9 mouse cellular contexts compared by ENCODE assay signal in genomic region chr8:111881591-111881990, GRCm38 (mm10). TPM values are rescaled to one million over a fixed set of nuclear protein-coding genes. Genes with fewer than 3 reads are reported as not detected.
A peak's percentile ranks its signal among the peaks of the same experiment; 100 is the strongest.
DNase-seq lines count a peak whose midpoint lies in the region; ATAC-seq lines count a peak whose summit lies in the region.
"Had no signal": no experiment of that assay in that cellular context is flagged by ENCODE, and none has a peak within 500 bp of the region (broad histone marks: within the 10 kb centered on the region; RNA-seq: fewer than 3 reads in every experiment).

No protein-coding gene starts in this region.

- no peak overlapping the region for H3K27ac ChIP-seq in intestine, embryonic 14.5 days (ENCODE audit: low read depth)
- H3K27ac ChIP-seq in intestine, embryonic 16.5 days (ENCODE audit: low read length), result no peak overlapping the region
- H3K27ac ChIP-seq: macrophage had no signal

- no peaks in the 10 kb centered on the region for H3K36me3 ChIP-seq in intestine, embryonic 14.5 days (ENCODE audit: control insufficient read depth, insufficient read depth, low read length)
- H3K36me3 ChIP-seq in intestine, embryonic 16.5 days (ENCODE audit: control insufficient read depth, insufficient read depth, low read length), result no peaks in the 10 kb centered on the region

- no peaks in the 10 kb centered on the region for H3K27me3 ChIP-seq in intestine, embryonic 14.5 days (replicated peaks; ENCODE audit: control insufficient read depth, insufficient read depth, low read length)
- no peaks in the 10 kb centered on the region for H3K27me3 ChIP-seq in intestine, embryonic 16.5 days (replicated peaks; ENCODE audit: control insufficient read depth, insufficient read depth, low read length)

- no peaks in the 10 kb centered on the region for H3K9me3 ChIP-seq in intestine, embryonic 14.5 days (ENCODE audit: control insufficient read depth, low read length)
- H3K9me3 ChIP-seq in intestine, embryonic 16.5 days (ENCODE audit: control insufficient read depth, low read length), result no peaks in the 10 kb centered on the region

- no peak overlapping the region for H3K4me3 ChIP-seq in intestine, embryonic 14.5 days (ENCODE audit: low read depth, low read length)
- no peak overlapping the region for H3K4me3 ChIP-seq in intestine, embryonic 16.5 days (ENCODE audit: low read length)

- no peak overlapping the region for H3K4me2 ChIP-seq in intestine, embryonic 14.5 days (ENCODE audit: low read length)
- H3K4me2 ChIP-seq in intestine, embryonic 16.5 days (ENCODE audit: low read depth, low read length), result no peak overlapping the region

- peak; percentile 75 for DNase-seq in intestine, embryonic 14.5 days (ENCODE audit: low spot score)
- peak; percentile 49 for DNase-seq in CD4-positive helper T cell, adult 2 months (ENCODE audit: low read depth, low spot score)
- peak; percentile 31 for DNase-seq in T-cell, adult 2 months (ENCODE audit: low spot score)
- peak; percentile 62 to 81 for DNase-seq in cerebellum, postnatal 25 days
- peak; percentile 46 for DNase-seq in kidney, adult 9 months
- DNase-seq in thymus, postnatal 36 days, result peak; percentile 33 to 41

- 3% methylated on average over 2 of the region's 2 CpGs for WGBS in intestine, embryonic 14.5 days
- WGBS in intestine, embryonic 16.5 days, result 0% methylated on average over 2 of the region's 2 CpGs

- H3K4me1 ChIP-seq in intestine, embryonic 14.5 days (replicated peaks; ENCODE audit: control insufficient read depth, insufficient read depth, low read length), result no peaks in the 10 kb centered on the region
- H3K4me1 ChIP-seq in intestine, embryonic 16.5 days (ENCODE audit: control insufficient read depth, insufficient read depth, low read length), result no peaks in the 10 kb centered on the region

- no peak overlapping the region for H3K9ac ChIP-seq in intestine, embryonic 14.5 days (ENCODE audit: low read length)
- no peak overlapping the region for H3K9ac ChIP-seq in intestine, embryonic 16.5 days (ENCODE audit: low read depth, low read length)

- ATAC-seq in intestine, embryonic 14.5 days (replicated peaks; ENCODE audit: low FRiP score, low TSS enrichment, low read depth), result no peak
- ATAC-seq in intestine, embryonic 16.5 days, result no peak
- peak; percentile 80 for ATAC-seq in megakaryocyte-erythroid progenitor cell, adult 5-6 weeks (replicated peaks; ENCODE audit: low FRiP score, low TSS enrichment, poor library complexity, severe bottlenecking)

RNA-seq across cellular contexts. Expression of gene Tmem170, which starts 5.0 kb away (rescaled TPM):
- polyA plus RNA-seq in intestine, embryonic 14.5 days (2014; fragmentation: Nextera tagmentation; extraction: Ambion mirVana), result 9.0 and 9.4 TPM in 2 replicates
- polyA plus RNA-seq in intestine, embryonic 16.5 days (2015; fragmentation: Nextera tagmentation; extraction: Ambion mirVana), result 14.9 and 15.7 TPM in 2 replicates
- total RNA-seq in megakaryocyte-erythroid progenitor cell, adult 5-6 weeks (2014; fragmentation: Nextera tagmentation), result 4.4 and 5.0 TPM in 2 replicates
- total RNA-seq in megakaryocyte-erythroid progenitor cell, adult 5-6 weeks (2017), result 3.7 and 4.3 TPM in 2 replicates

RNA-seq across cellular contexts. Expression of gene Cfdp1, which starts 27.5 kb away (rescaled TPM):
- 166 and 198 TPM in 2 replicates for polyA plus RNA-seq in intestine, embryonic 14.5 days (2014; fragmentation: Nextera tagmentation; extraction: Ambion mirVana)
- polyA plus RNA-seq in intestine, embryonic 16.5 days (2015; fragmentation: Nextera tagmentation; extraction: Ambion mirVana), result 156 and 179 TPM in 2 replicates
- total RNA-seq in megakaryocyte-erythroid progenitor cell, adult 5-6 weeks (2014; fragmentation: Nextera tagmentation), result 159 and 214 TPM in 2 replicates
- 339 and 404 TPM in 2 replicates for total RNA-seq in megakaryocyte-erythroid progenitor cell, adult 5-6 weeks (2017)

RNA-seq across cellular contexts. Expression of gene Chst5, which starts 28.7 kb away (rescaled TPM):
- 2.1 and 2.6 TPM in 2 replicates for polyA plus RNA-seq in intestine, embryonic 14.5 days (2014; fragmentation: Nextera tagmentation; extraction: Ambion mirVana)
- 0.97 and 1.4 TPM in 2 replicates for polyA plus RNA-seq in intestine, embryonic 16.5 days (2015; fragmentation: Nextera tagmentation; extraction: Ambion mirVana)
- total RNA-seq in megakaryocyte-erythroid progenitor cell, adult 5-6 weeks (2014; fragmentation: Nextera tagmentation), result not detected in 2 replicates
- not detected in 2 replicates for total RNA-seq in megakaryocyte-erythroid progenitor cell, adult 5-6 weeks (2017)
- polyA plus RNA-seq: macrophage had no signal

RNA-seq across cellular contexts. Expression of gene Tmem231, which starts 52.1 kb away (rescaled TPM):
- polyA plus RNA-seq in intestine, embryonic 14.5 days (2014; fragmentation: Nextera tagmentation; extraction: Ambion mirVana), result 12.8 and 13.8 TPM in 2 replicates
- 8.6 and 8.9 TPM in 2 replicates for polyA plus RNA-seq in intestine, embryonic 16.5 days (2015; fragmentation: Nextera tagmentation; extraction: Ambion mirVana)
- total RNA-seq in megakaryocyte-erythroid progenitor cell, adult 5-6 weeks (2014; fragmentation: Nextera tagmentation), result 2.5 and 3.9 TPM in 2 replicates
- total RNA-seq in megakaryocyte-erythroid progenitor cell, adult 5-6 weeks (2017), result 1.6 and 2.1 TPM in 2 replicates

RNA-seq across cellular contexts. Expression of gene Gabarapl2, which starts 58.9 kb away (rescaled TPM):
- polyA plus RNA-seq in intestine, embryonic 14.5 days (2014; fragmentation: Nextera tagmentation; extraction: Ambion mirVana), result 182 and 191 TPM in 2 replicates
- 208 and 212 TPM in 2 replicates for polyA plus RNA-seq in intestine, embryonic 16.5 days (2015; fragmentation: Nextera tagmentation; extraction: Ambion mirVana)
- total RNA-seq in megakaryocyte-erythroid progenitor cell, adult 5-6 weeks (2014; fragmentation: Nextera tagmentation), result 42.6 and 55.5 TPM in 2 replicates
- total RNA-seq in megakaryocyte-erythroid progenitor cell, adult 5-6 weeks (2017), result 29.1 and 32.9 TPM in 2 replicates
